Mouse (Mus musculus): ENCODE results near the gene Rtf1.

DNA sequence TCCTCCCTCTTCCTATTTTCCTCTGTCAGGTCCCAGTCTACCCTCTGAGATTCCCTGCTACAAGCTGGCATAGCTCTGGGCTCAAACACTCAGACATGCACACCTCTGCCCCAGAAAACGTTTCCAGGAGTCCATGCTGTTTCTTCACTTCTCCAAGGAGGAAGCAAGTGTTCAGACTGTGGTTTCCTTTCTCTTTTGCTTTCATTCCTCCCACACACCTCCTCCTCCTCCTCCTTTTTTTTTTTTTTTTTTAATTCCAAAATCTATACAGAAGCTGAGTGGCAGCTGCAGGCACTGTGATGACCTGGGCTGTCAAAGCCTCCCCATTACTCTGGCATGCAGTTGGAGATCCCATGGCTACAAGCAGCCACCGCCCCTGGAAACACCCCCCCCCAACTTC is 65.7 kb downstream of the Rtf1 start:
- TF ChIP-seq CTCF (IDR thresholded peaks at IDR 0.05; ENCODE audit: low read depth), result no peak
- TF ChIP-seq EP300 (IDR thresholded peaks at IDR 0.05; ENCODE audit: low read depth), result no peak
